Mouse (Mus musculus) megakaryocyte-erythroid progenitor cell, adult 5-6 weeks (primary cell): ENCODE results near the gene 1700125H20Rik. TPM values are rescaled to one million over a fixed set of nuclear protein-coding genes. Genes with fewer than 3 reads are reported as not detected.
"Not testable (repeated sequence)": the region's sequence is repeated elsewhere in the genome, so short reads cannot be mapped to it uniquely, and the experiment has no call there.

Experiments
- ATAC-seq: replicated peaks from 2 replicates; pipeline ENCODE4 v1.8.0; 2016; ENCODE audit warnings: mild to moderate bottlenecking, inconsistent platforms; ENCODE audit not compliant: severe bottlenecking, poor library complexity, low FRiP score, low TSS enrichment
- total RNA-seq, 2 experiments: library from RNA; stranded (forward) in 1 of 2; stranded (reverse) in 1 of 2; fragments of 200-1000, 215-1000 nt in 1 of 2; fragments of >200 nt in 1 of 2; fragmentation: Nextera tagmentation in 1 of 2; gene quantifications; 2 replicates each; pipeline ENCODE4 v1.2.3; 2014 to 2017

The 1700125H20Rik gene
- total RNA-seq (2014; fragmentation: Nextera tagmentation), result not detected in 2 replicates
- total RNA-seq (2017), result not detected in 2 replicates

DNA sequence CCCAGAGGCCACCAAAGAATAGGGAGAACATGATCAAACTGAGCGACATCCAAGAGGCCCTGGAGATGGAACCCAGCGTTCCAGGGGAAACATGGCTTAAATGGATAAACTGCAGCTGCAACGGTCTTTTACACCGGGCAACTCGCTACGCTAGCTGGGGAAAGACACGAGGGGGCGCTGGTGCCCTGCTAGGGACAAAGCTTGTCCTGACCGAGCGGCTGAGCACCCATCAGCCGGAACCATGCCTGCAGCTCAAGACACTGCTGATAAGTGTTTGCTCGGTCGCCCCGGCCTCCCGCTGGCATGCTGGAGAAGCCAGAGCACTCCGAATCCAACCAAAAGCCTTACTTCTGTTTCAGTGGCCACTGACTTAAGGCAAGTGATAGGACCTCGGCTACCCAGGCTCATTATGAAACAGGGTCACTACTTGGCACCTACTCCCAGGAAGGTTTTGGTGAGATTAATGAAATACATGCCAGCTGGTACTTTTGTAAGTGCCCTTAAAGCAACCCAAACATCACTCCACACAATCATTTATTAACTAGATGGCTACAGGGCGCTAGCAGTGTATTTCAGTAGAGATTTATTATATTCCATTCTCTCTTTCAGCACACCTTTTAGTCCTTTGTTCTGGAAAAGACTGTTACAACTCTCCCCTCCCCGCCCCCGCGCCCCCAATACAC, at the start of gene 1700125H20Rik:
1700125H20Rik (plus strand) TSS at position 347 of the 683 bp plus-strand sequence.
- ATAC-seq, result peak; percentile 96

- ATAC-seq, result no peak
These were observed 48.1 kb upstream of the 1700125H20Rik start for GRCm38 (mm10) chr11:85122073-85122472.

DNA sequence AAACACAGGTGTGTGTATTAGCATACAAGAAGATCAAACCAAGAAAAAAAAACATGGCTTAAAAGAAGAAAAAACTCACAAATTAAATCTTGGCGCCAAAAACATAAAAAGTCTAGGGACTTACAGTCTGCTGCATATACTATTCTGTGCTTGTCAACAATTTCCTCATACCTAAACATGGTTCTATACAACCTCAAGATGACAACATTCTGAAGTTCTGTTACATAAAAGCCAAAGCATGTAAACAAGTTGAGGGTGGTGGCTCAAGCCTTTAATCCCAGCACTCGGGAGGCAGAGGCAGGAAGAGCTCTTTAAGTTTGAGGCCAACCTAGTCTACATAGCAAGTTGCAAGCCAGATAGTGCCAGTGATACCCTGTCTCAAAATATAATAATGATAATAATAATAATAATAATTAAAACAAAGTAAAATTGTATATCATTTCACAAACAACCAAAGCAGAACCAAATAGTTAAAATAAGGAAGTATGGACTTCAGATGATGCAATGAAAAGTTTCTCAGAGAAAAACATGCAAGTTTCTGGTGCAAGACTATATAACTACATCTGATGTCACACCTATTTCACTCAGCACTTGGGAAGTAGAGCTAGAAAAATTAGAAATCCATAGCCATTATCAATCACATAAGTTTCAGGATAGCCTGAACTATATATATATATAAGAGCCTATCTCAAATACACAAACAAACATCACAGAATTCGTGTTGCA, 46.8 kb upstream of the 1700125H20Rik start:
- no peak for ATAC-seq

DNA sequence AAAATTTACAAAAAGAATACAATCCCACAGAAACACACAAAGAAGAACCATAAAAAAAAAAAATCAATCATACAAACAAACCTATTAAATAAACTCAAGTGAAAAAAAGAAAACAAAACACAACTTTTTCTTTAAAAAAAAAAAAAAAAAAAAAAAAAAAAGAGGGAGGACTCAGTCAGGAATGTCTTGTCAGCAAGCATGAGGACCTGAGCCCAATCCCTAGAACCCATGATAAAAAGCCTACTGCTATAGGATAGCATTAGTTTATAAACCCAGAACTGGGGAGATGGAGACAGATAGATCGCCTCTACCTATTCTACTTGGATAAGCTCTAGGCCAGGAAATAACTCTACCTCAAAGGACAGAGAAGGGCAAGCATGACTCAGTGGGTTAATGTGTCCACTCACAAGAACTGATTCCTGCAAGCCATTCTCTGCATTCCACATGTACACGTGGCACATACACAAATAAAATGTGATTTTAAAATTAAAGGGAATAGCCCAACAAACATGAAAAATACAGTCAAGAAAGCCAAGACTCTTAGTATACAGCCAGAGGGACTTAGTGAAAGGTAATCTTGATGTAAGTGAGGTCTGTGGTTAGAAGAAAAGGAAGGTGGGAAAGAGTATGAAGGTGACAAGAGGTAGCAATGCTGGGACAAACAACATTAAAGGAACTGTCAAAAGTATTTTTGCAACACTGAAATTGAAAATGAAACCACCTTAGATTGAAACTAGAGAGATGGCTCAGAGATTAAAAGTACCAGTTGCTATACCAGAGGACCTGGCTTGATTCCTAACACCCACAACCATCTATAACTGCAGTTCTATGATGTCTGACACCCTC, 43.7 kb upstream of the 1700125H20Rik start:
- no peak for ATAC-seq

GRCm38 (mm10) chr11:85128883-85129282, 41.3 kb upstream of the 1700125H20Rik start:
- no peak for ATAC-seq

GRCm38 (mm10) chr11:85131542-85131941, 38.7 kb upstream of the 1700125H20Rik start:
- no peak for ATAC-seq

GRCm38 (mm10) chr11:85138776-85139474, 31.3 kb upstream of the 1700125H20Rik start:
- no peak for ATAC-seq

- ATAC-seq, result peak; percentile 99
These were observed 30.3 kb upstream of the 1700125H20Rik start, which contains the start of gene Usp32 for GRCm38 (mm10) chr11:85139581-85140540. TSS of gene Usp32 (minus strand) at chr11:85140161.

GRCm38 (mm10) chr11:85152256-85152930, 17.8 kb upstream of the 1700125H20Rik start:
- no peak for ATAC-seq

DNA sequence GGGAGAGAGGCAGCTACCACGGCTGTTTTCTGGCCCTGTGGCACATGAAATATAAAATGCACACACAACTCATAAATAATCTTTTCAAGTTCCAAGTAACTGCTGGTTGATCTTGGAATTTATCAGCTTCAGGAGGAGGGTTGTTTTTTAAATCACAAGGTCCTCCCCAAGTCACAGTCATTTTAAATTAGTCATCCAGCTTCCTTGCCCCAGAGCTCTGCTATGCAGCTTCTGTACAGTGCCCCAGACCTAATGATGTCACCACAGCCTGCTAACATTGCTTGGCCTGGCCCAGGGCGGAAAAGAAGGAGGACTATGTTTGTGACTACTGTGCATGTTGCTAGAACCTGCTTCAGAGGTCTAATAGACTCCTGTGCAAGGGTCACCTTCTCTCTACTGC, 12.9 kb upstream of the 1700125H20Rik start:
- ATAC-seq, result no peak

- ATAC-seq, result not testable (repeated sequence)
These were observed 7.2 kb upstream of the 1700125H20Rik start for GRCm38 (mm10) chr11:85163014-85163413.

DNA sequence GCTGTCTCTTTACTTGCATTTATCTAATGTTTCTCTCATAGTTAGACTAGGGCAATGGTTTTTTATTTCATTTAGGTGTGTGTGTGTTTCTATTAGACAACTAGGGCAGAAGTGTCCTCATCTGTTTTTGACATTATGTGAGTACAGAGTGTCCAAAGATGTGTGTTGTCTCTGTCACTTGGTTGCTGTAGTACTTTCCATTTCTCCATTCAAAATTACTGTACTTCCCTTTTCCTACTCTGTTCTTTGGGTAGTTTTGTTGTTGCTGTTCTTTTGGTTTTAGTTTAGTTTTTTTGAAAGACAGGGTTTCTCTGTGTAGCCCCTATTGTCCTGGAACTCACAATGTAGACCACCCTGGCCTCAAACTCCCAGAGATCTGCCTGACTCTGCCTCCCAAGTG, 5.8 kb upstream of the 1700125H20Rik start:
- no peak for ATAC-seq

DNA sequence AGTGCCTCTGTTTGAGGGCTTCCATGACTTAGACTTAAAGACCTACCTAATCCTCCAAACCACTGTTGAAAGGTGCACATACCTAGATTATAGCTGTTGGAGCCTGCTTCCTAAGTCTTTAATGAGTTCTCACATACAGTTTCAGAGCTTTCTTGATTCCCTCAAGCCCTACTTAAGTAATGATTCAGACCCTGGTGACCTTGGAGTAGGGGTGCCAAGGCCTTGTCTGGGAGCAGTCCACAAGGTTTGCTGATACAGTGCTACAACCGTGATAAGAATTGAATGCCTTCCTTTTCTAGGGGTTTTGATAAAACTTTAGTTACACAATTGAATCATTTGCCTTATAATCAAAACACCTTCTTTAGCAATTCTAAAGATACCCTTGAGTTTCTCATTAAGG, 2.7 kb upstream of the 1700125H20Rik start:
- no peak for ATAC-seq

- no peak for ATAC-seq
These were observed 629 bp downstream of the 1700125H20Rik start for GRCm38 (mm10) chr11:85170833-85171232.

GRCm38 (mm10) chr11:85175941-85176340, 5.7 kb downstream of the 1700125H20Rik start:
- no peak for ATAC-seq

DNA sequence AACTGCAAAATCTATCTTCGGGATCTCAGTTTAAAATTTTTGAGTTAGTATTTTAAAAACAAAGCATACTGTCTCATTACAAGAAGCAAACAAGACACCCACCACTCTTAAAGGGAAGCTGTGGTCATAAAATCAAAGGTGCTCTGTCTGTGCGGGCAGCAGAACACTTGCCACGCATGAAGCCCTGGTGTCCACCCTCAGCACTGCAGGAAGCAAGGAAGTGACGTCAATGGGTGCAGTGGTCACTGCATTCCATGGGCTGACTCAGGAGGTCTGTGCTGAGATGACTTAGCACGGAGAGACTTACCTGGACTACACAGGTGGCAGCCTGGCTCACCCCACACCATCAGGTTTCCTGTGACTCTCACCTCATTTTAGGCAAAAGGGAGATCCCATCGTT, 7.6 kb downstream of the 1700125H20Rik start:
- ATAC-seq, result no peak

GRCm38 (mm10) chr11:85178413-85178812, 8.2 kb downstream of the 1700125H20Rik start:
- ATAC-seq, result no peak
